Mouse (Mus musculus) erythroblast, embryonic 14.5 days (primary cell): ENCODE data around the gene Agap1.

Experiments used
- GATA1 ChIP-seq: IDR thresholded peaks from 2 replicates; pipeline ENCODE4 v1.6.1; 2012; ENCODE audit warnings: low read length, inconsistent platforms, mixed read lengths
- TAL1 ChIP-seq: IDR thresholded peaks from 3 replicates; pipeline ENCODE4 v1.6.1; 2012; ENCODE audit warnings: low read length, inconsistent platforms, mixed read lengths

GRCm38 (mm10) chr1:89912392-89912791, 457.8 kb downstream of the Agap1 start:
- no peak for TF ChIP-seq GATA1
- no peak for TF ChIP-seq TAL1
